Mouse (Mus musculus): ENCODE measurements around the gene Ccnc. TPM values are rescaled to one million over a fixed set of nuclear protein-coding genes. Genes with fewer than 3 reads are reported as not detected.

Gene Ccnc
- total RNA-seq (2021) = 10 to 100 TPM; 21.4 to 25.2 TPM
- long read RNA-seq, experiment 1, transcript Ccnc-203 (12 exons, 1,406 nt) = major isoform, 15 of 25 reads
- long read RNA-seq, experiment 1, partial matches to known transcripts = 1 of 25 reads
- long read RNA-seq, experiment 1, other reads (novel, unspliced or antisense) = 4 of 25 reads
- long read RNA-seq, experiment 2, partial matches to known transcripts = 1 of 8 reads
- long read RNA-seq, experiment 2, other reads (novel, unspliced or antisense) = 2 of 8 reads

DNA sequence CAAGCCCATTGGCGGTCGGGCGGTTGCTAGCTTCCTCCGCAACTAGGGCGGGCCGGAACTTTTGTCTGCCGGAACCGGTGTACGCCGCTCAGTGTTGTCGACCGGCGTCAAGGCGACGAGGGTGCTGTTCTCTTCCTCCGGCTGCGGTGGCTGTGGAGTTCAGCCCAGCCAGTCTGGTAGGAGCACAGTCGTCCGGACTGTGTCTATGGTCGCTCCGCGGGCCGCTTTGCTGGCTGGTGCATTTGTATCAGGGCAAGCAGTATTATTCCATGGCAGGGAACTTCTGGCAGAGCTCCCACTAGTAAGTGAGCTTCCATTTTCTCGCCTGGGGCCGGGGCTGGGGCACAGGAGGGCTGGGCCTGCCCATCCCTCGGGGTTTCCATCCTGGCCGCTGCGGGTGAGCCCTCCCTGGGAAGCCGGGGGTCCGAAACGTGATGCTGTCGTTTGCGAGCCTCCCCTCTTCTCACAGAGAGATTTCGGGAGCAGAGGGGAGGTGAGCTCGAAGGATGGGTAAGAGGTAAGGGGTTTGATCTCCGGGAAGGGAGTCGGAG lies at the start of gene Ccnc:
Ccnc (plus strand) TSS at position 87 of the 551 bp plus-strand sequence.
- DNase-seq = peak; percentile 94 to 96

- DNase-seq = no peak
These were observed 49.2 kb upstream of the Ccnc start for GRCm38 (mm10) chr4:21678101-21678974.

GRCm38 (mm10) chr4:21678975-21679623 lies 48.4 kb upstream of the Ccnc start:
- peak; percentile 7 to 59 for DNase-seq

GRCm38 (mm10) chr4:21679624-21680480 lies 47.6 kb upstream of the Ccnc start:
- no peak for DNase-seq

- DNase-seq = no peak
These were observed 46.5 kb upstream of the Ccnc start for GRCm38 (mm10) chr4:21680971-21681370.

DNA sequence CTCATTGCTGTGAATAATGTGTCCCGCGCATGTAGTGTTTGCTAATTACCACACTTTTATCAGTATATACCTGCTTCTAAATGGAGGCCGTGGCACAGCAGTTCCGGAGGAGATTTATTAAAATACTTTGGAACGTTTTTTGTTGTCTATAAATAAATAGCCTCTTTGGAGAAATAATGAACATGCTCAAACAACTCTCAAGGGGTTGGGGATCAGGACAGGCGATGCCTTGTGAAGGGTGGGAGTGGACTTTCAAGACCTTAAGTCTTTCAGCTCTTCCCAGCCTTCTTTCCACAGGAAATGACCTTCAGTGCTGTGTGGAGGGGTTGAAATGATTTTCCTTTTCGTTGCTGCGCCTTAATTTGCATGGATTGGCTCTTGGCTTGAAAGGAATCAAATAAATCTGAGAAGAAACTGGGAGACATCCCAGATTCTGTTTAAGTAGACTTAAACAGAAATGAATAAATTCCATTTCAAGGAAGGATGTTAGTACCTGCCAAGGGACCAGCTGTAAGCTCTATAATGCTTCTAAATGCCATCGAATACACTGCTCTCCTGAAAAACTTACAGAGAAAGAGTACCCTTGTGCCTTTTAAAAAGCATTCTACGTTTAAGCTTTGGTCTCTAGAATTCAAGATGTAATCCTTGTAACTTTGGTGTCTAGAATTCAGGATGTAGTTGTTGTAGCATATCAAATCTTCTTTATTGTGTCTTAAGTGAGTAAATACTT lies 44.9 kb upstream of the Ccnc start:
- no peak for DNase-seq

DNA sequence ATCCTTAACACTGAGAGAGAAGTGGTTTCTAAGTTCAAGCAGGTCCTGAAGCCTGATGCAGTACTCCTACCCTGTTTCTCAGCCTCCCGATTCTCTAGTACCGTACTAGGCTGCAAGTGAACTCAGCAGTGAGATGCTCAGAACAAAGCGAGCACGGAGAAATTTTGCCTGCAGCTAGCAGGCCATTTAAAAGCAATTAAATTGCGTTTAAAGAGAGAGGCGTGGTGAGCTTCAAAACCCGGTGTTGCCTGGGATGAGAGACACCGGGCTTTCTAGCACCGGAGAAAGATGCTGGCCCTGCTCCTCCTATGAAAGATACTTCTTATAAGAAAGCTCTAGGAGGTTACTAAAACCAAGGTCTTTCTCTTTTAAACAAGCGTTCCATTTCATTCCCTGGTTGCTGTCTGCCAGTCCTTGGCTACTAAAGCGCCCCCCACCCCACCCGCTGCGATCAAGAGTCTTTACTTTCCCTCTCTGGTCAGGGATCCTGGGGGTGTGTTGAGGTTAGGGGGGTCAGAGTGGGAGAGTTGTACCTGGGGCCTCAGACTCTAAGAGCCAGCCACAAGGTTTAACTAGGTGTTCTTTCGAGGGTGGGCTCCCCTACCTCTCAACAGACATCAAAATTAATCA lies 43.0 kb upstream of the Ccnc start:
- no peak for DNase-seq

DNA sequence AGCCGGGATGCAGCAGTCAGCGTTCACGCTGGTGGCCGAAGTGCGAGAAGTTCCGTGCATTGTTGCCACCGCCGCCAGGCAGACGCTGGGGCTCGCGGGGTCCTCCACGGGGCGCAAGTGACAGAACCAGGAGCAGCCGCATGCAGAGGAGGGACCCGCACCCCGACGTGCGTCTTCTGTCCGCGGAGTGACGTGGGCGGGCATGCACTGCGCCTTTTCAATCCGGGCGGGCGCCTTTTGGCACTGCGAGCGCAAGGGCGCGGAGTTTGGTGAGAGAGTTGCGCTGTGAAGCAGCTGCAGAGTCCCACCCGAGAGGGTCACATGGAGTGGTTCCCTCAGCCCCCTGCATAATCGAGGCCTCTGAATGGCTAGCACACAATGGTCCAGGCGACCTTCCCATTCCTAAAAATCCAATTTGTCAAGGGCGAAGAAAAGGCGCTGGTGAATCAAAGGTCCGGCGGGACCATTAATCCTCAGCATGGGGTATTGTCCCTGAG lies 41.9 kb upstream of the Ccnc start, which contains the start of gene Prdm13:
Prdm13 (minus strand) TSS at position 369 of the 497 bp plus-strand sequence.
- no peak for DNase-seq

DNA sequence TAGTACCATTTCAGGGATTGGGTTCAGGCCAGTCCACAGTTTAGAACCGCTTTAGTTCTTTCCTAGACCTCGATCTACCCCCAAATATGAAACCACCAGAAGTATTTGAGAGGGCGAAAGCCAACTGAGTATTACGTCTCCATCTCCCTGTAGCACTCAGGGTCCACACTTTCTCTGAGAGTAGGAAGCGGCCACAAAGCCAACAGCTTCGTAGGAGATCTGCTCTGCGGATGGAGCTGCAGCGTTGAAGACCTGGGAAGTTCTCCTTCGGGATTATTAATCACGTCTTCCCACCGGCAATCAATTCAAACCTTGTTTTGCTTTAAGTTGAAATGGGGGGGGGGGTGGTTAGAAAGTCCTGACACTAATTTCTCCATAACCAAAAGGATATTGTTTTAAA lies 41.1 kb upstream of the Ccnc start:
- no peak for DNase-seq

DNA sequence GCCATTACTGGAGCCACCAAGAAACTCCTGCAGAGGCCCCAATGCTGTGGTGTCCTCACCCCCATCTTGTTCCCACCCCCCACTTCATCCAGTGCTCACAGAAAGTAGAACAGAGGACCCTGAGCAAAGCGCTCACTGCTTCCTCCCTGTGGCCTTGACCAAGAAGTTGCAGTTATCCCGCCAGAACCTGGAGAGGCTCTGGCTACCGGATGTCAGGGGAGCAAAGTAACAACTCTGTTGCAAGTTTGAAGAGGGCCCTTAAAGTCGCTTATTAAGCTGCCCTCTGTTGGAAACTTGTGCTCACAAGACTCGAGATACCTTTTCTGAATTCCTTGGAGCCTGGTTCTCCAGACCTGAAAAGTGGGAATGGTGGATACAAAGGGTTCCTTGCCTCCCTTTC lies 40.6 kb upstream of the Ccnc start:
- no peak for DNase-seq

- peak; percentile 22 to 26 for DNase-seq
These were observed 39.5 kb upstream of the Ccnc start for GRCm38 (mm10) chr4:21687783-21688702.

DNA sequence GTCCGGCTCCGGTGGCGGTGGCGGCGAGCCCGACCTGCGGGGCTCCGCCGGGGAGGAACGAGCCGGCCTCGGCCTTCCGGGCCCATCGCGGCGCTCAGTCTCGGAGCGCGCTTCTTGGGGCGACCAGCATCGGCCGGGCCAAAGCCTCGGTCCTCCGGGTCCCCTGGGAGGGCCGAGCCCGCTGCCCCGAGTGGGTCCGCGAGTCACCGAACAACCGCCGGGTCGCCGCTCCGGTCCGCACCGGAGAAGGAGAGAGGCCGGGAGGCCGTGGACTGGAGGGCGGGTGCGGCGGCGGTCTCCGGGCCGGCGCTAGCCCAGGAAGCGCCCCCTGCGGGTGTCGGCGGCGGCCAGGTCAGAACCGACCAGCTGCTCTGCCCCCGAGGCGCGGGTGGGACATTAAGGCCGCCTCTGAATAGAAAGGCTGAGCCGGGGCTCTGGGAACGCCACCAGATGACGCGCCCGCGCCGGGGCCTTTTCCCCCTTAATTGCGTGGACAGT lies 38.7 kb upstream of the Ccnc start:
- peak; percentile 34 to 35 for DNase-seq

- DNase-seq = no peak
These were observed 38.0 kb upstream of the Ccnc start for GRCm38 (mm10) chr4:21689492-21689941.

- no peak for DNase-seq
These were observed 37.3 kb upstream of the Ccnc start for GRCm38 (mm10) chr4:21690221-21690620.

GRCm38 (mm10) chr4:21695638-21696254 lies 31.8 kb upstream of the Ccnc start:
- DNase-seq = peak; percentile 68 to 71

- DNase-seq = no peak
These were observed 22.5 kb upstream of the Ccnc start for GRCm38 (mm10) chr4:21705046-21705445.

DNA sequence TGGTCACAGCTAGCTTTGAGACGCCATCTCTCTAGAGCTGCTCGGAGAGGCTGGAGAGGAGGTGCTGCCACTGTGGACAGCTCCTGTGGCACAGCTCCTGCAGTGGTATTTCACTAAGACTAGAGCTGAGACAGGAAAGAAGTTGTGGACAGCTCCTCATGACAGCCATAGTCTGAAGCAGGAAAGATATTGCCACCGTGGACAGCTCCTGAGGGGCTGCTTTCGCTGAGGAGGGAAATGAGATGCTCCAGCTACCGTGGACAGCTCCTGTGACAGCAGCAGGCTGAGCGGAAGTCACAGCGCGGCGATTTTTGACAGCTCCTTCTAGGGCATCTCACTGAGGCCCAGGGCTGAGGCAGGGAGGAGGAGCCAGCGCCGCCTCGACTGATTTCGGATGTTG lies 15.4 kb upstream of the Ccnc start:
- DNase-seq = peak; percentile 90 to 92

GRCm38 (mm10) chr4:21722752-21723334 lies 4.7 kb upstream of the Ccnc start:
- DNase-seq = no peak
